Comparison of ENCODE assay signal across 8 mouse cellular contexts in the genomic region with DNA sequence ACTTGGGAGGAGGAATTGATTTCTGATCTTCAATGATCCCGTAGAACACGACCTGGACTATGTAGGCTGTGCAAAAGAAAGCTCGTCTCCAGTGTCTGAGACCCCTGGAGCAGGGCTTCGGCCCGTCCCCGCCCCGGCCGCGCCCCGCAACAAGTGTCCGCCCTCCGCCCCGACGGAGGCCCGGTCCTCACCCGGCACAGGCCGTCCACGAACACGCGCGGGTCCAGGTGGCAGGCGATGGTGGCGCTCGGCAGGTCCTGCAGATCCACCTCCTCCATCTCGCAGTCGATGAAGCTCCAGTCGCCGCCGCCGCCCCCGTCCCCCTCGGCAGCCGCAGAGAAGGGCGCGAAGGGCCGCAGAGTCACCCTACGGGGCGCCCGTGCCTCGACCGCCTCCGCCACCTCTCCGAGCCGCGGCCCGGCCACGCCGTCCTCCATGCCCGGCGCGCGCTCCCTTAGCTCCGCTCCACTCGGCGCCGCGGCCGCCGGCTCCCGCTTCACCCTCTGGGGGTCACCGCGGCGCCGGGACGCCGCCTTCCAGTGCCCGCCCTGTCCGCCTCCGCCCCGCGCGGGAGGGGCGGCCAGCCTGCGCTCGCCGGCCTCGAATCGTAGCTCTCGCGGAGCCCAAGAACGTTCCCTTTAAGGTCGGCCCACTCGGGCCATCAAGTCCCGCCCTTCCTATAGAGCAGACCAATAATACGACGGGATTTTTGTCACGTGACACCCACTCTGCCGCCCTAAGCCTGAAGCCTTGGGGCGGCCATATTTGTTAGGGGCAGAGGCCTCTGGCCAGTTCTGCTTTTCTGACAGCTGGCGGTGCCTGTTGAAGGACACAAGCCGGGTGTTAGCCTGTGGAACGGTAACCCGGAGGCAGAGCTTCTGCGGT. TPM values are rescaled to one million over a fixed set of nuclear protein-coding genes. Genes with fewer than 3 reads are reported as not detected.
DNase-seq lines count a peak whose midpoint lies in the region; ATAC-seq lines count a peak whose summit lies in the region.

No protein-coding gene starts in this region.

- DNase-seq in adrenal gland, adult (ENCODE audit: inconsistent age in 2 of 2, low spot score in 1 of 2), result peak; percentile 98 to 99
- DNase-seq in embryo, embryonic 10.5 days (ENCODE audit: low spot score), result peak; percentile 99
- DNase-seq in gastrocnemius, postnatal 14 days, result peak; percentile 94
- DNase-seq in left cerebral cortex, postnatal 10 days (ENCODE audit: extremely low spot score in 1 of 2, low spot score in 2 of 2), result peak; percentile 96 to 98
- peak; percentile 98 for DNase-seq in right cerebral cortex, postnatal 25 days
- peak; percentile 94 to 96 for DNase-seq in urinary bladder, postnatal 4 days (ENCODE audit: low spot score in 2 of 2)

- ATAC-seq in inflammation-experienced regulatory T-cells, adult 6 months, result peak; percentile 99
- ATAC-seq in megakaryocyte-erythroid progenitor cell, adult 5-6 weeks (replicated peaks; ENCODE audit: low FRiP score, low TSS enrichment, poor library complexity, severe bottlenecking), result peak; percentile 95

- intact Hi-C loops in gastrocnemius, postnatal 14 days (cut with DNase I; ENCODE audit: low total_unique reads), result no loop called here
- intact Hi-C loops in left cerebral cortex, postnatal 10 days (cut with DNase I), result no loop called here

RNA-seq across cellular contexts. Expression of gene Rcan1, which starts 4.8 kb away (rescaled TPM):
- total RNA-seq in gastrocnemius, postnatal 14 days (2021), result 10 to 100 TPM; 42.3 to 60.5 TPM
- polyA plus RNA-seq in inflammation-experienced regulatory T-cells, adult 6 months (2017; shearing (Covaris generic)), result 1 to 10 TPM; 1.8 to 3.3 (median 1.9) TPM
- 10 to 100 TPM; 49.3 to 53.5 TPM for total RNA-seq in left cerebral cortex, postnatal 10 days (2021)
- 7.2 and 12.7 TPM in 2 replicates for total RNA-seq in megakaryocyte-erythroid progenitor cell, adult 5-6 weeks (2014; fragmentation: Nextera tagmentation)
- total RNA-seq in megakaryocyte-erythroid progenitor cell, adult 5-6 weeks (2017), result 7.9 and 10.9 TPM in 2 replicates

RNA-seq across cellular contexts. Expression of gene Clic6, which starts 19.7 kb away (rescaled TPM):
- total RNA-seq in gastrocnemius, postnatal 14 days (2021), result under 1 TPM in 1 of 2 experiments, not detected in 1; 0.08 TPM
- not detected for polyA plus RNA-seq in inflammation-experienced regulatory T-cells, adult 6 months (2017; shearing (Covaris generic))
- total RNA-seq in left cerebral cortex, postnatal 10 days (2021), result under 1 TPM; 0.53 to 0.77 TPM
- not detected in 2 replicates for total RNA-seq in megakaryocyte-erythroid progenitor cell, adult 5-6 weeks (2014; fragmentation: Nextera tagmentation)
- total RNA-seq in megakaryocyte-erythroid progenitor cell, adult 5-6 weeks (2017), result not detected in 2 replicates

Comparison
In these comparisons a context has a peak if more than half of its experiments do, and no peak if none do; other contexts are left out.
1. Peak in every context shown above with its lines: DNase-seq and ATAC-seq.